In the genomic region with DNA sequence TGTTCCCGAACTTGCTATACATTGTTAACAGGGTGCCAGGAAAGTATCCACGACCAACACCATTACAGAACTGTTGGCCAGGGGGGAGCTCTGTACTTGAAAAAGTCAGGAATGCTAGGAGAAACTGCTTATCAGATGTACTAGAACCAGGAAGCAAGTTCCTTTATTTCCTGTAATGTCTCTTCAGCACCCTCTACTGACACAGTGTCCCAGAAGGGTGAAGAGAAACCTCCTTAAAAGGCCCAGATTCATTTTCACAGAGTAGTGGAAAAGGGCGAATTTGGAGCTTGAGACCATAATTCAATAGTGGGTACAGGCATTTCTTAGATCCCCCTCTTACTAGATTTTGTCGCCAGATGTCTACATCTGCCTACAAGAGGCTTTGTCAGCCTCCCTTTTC, we compare ENCODE assay signal across 7 mouse cellular contexts. TPM values are rescaled to one million over a fixed set of nuclear protein-coding genes. Genes with fewer than 3 reads are reported as not detected.
A peak's percentile ranks its signal among the peaks of the same experiment; 100 is the strongest.
DNase-seq lines count a peak whose midpoint lies in the region; ATAC-seq lines count a peak whose summit lies in the region.

No protein-coding gene starts in this region.

- H3K4me1 ChIP-seq in neural tube, embryonic 11.5 days (ENCODE audit: control insufficient read depth, insufficient read depth, low read length): peaks cover 13% of the 10 kb centered on the region; the same call in 1 of the 2 replicates
- H3K4me1 ChIP-seq in midbrain, embryonic 11.5 days (ENCODE audit: control insufficient read depth, insufficient read depth, low read length): peaks cover 8% of the 10 kb centered on the region

- no peaks in the 10 kb centered on the region for H3K9me3 ChIP-seq in neural tube, embryonic 11.5 days (ENCODE audit: control insufficient read depth, low read length)
- H3K9me3 ChIP-seq in midbrain, embryonic 11.5 days (ENCODE audit: control insufficient read depth, low read length): no peaks in the 10 kb centered on the region

- H3K36me3 ChIP-seq in neural tube, embryonic 11.5 days (ENCODE audit: control insufficient read depth, insufficient read depth, low read length): no peaks in the 10 kb centered on the region
- H3K36me3 ChIP-seq in midbrain, embryonic 11.5 days (ENCODE audit: control insufficient read depth, insufficient read depth, low read length): no peaks in the 10 kb centered on the region

- H3K4me3 ChIP-seq in neural tube, embryonic 11.5 days (ENCODE audit: low read depth, low read length): peak overlapping the region; percentile 86; the same call in 1 of the 2 replicates
- H3K4me3 ChIP-seq in midbrain, embryonic 11.5 days (ENCODE audit: low read depth, low read length): peak overlapping the region; percentile 88

- peak; percentile 15 for DNase-seq in neural tube, embryonic 11.5 days (ENCODE audit: low spot score)
- DNase-seq in neural tube, embryonic 10.5 days (ENCODE audit: extremely low spot score, low spot score): no peak
- DNase-seq in brain, embryonic 18.5 days (ENCODE audit: low read depth, low spot score): peak; percentile 71
- DNase-seq in forelimb bud, embryonic 11.5 days (ENCODE audit: low read depth, low spot score): peak; percentile 6
- DNase-seq in large intestine, adult 2 months (ENCODE audit: low read depth, low spot score): peak; percentile 50
- peak; percentile 88 for DNase-seq in midbrain, embryonic 11.5 days (ENCODE audit: low spot score, missing footprints)
- DNase-seq in adrenal gland, postnatal 4 days (ENCODE audit: low spot score in 2 of 2): no peak

- H3K27me3 ChIP-seq in neural tube, embryonic 11.5 days (ENCODE audit: control insufficient read depth, insufficient read depth, low read length): no peaks in the 10 kb centered on the region
- no peaks in the 10 kb centered on the region for H3K27me3 ChIP-seq in midbrain, embryonic 11.5 days (ENCODE audit: control insufficient read depth, insufficient read depth, low read length)

- H3K27ac ChIP-seq in neural tube, embryonic 11.5 days (ENCODE audit: low read depth, low read length): 0 out of 2 replicates have a peak overlapping the region, but pooled peaks have one; percentile 84
- H3K27ac ChIP-seq in midbrain, embryonic 11.5 days (ENCODE audit: low read depth, low read length): peak overlapping the region; percentile 59

- peak overlapping the region; percentile 99 for H3K4me2 ChIP-seq in neural tube, embryonic 11.5 days (ENCODE audit: low read depth)
- peak overlapping the region; percentile 50 for H3K4me2 ChIP-seq in midbrain, embryonic 11.5 days

- peak overlapping the region; percentile 27; the same call in 1 of the 2 replicates for H3K9ac ChIP-seq in neural tube, embryonic 11.5 days (ENCODE audit: low read length)
- H3K9ac ChIP-seq in midbrain, embryonic 11.5 days (ENCODE audit: low read length): peak overlapping the region; percentile 36

- ATAC-seq in neural tube, embryonic 11.5 days (ENCODE audit: insufficient read depth, low FRiP score, low TSS enrichment): no peak
- ATAC-seq in midbrain, embryonic 11.5 days (ENCODE audit: low FRiP score): no peak

- 36% methylated on average over 4 of the region's 4 CpGs for WGBS in neural tube, embryonic 11.5 days
- 14% methylated on average over 4 of the region's 4 CpGs for WGBS in large intestine, adult 2 months
- WGBS in midbrain, embryonic 11.5 days: 31% methylated on average over 4 of the region's 4 CpGs

RNA-seq across cellular contexts. Expression of gene Man2a1, which starts 0.6 kb away (rescaled TPM):
- polyA plus RNA-seq in neural tube, embryonic 11.5 days (2014; fragmentation: Nextera tagmentation; extraction: Ambion mirVana): 4.7 and 4.8 TPM in 2 replicates
- polyA plus RNA-seq in large intestine, adult 2 months (2012; rRNA removed): 11.7 and 20.0 TPM in 2 replicates
- 3.0 and 3.5 TPM in 2 replicates for polyA plus RNA-seq in midbrain, embryonic 11.5 days (2014; fragmentation: Nextera tagmentation; extraction: Ambion mirVana)
- total RNA-seq in adrenal gland, postnatal 4 days (2021): 100 to 1,000 TPM; 118 to 124 TPM

Comparison
In these comparisons a context has a peak if more than half of its experiments do, and no peak if none do; other contexts are left out.
1. DNase-seq: peak in neural tube, embryonic 11.5 days (single experiment), brain, embryonic 18.5 days (single experiment), forelimb bud, embryonic 11.5 days (single experiment), large intestine, adult 2 months (single experiment) and midbrain, embryonic 11.5 days (single experiment); none in neural tube, embryonic 10.5 days (single experiment) and adrenal gland, postnatal 4 days (0 of 2).